Mouse (Mus musculus) cerebellum, adult 11 months (tissue): ENCODE results near the gene Nt5dc2.

Source experiments
- DNase-seq: peaks from one replicate; pipeline ENCODE4 v3.0.0; 2022

Nt5dc2 gene

GRCm38 (mm10) chr14:31134015-31135000 lies 3.5 kb downstream of the Nt5dc2 start:
- DNase-seq = no peak

GRCm38 (mm10) chr14:31135495-31136410 lies 4.9 kb downstream of the Nt5dc2 start:
- DNase-seq = no peak

- DNase-seq = no peak
Measured at GRCm38 (mm10) chr14:31136411-31137280, 5.8 kb downstream of the Nt5dc2 start.

- no peak for DNase-seq
Measured at GRCm38 (mm10) chr14:31137281-31137595, 6.4 kb downstream of the Nt5dc2 start.

GRCm38 (mm10) chr14:31137791-31138190 lies 6.9 kb downstream of the Nt5dc2 start:
- no peak for DNase-seq

GRCm38 (mm10) chr14:31138219-31138896 lies 7.5 kb downstream of the Nt5dc2 start:
- DNase-seq = peak; percentile 36

- DNase-seq = no peak
Measured at GRCm38 (mm10) chr14:31138897-31139429, 8.1 kb downstream of the Nt5dc2 start.

- no peak for DNase-seq
Measured at GRCm38 (mm10) chr14:31139666-31140065, 8.8 kb downstream of the Nt5dc2 start.

- no peak for DNase-seq
Measured at GRCm38 (mm10) chr14:31140141-31140540, 9.3 kb downstream of the Nt5dc2 start.

GRCm38 (mm10) chr14:31141011-31141410 lies 10.2 kb downstream of the Nt5dc2 start:
- DNase-seq = no peak

- no peak for DNase-seq
Measured at GRCm38 (mm10) chr14:31145694-31146093, 14.8 kb downstream of the Nt5dc2 start.

- no peak for DNase-seq
Measured at GRCm38 (mm10) chr14:31160196-31161150, 29.6 kb downstream of the Nt5dc2 start.

GRCm38 (mm10) chr14:31161191-31161590 lies 30.3 kb downstream of the Nt5dc2 start:
- DNase-seq = no peak

- DNase-seq = no peak
Measured at GRCm38 (mm10) chr14:31161638-31162037, 30.8 kb downstream of the Nt5dc2 start.

GRCm38 (mm10) chr14:31164067-31164466 lies 33.2 kb downstream of the Nt5dc2 start:
- peak; percentile 74 for DNase-seq

- no peak for DNase-seq
Measured at GRCm38 (mm10) chr14:31165010-31165409, 34.2 kb downstream of the Nt5dc2 start.

GRCm38 (mm10) chr14:31165458-31165857 lies 34.6 kb downstream of the Nt5dc2 start:
- no peak for DNase-seq

GRCm38 (mm10) chr14:31165991-31166630 lies 35.3 kb downstream of the Nt5dc2 start:
- no peak for DNase-seq

- DNase-seq = no peak
Measured at GRCm38 (mm10) chr14:31166827-31167226, 36.0 kb downstream of the Nt5dc2 start.

GRCm38 (mm10) chr14:31168425-31168824 lies 37.6 kb downstream of the Nt5dc2 start, which contains the start of gene Stab1:
TSS of gene Stab1 (minus strand) at chr14:31168641.
- DNase-seq = no peak
